Mouse (Mus musculus): ENCODE data around the gene Rnf149. TPM values are rescaled to one million over a fixed set of nuclear protein-coding genes. Genes with fewer than 3 reads are reported as not detected.

Rnf149 gene
- polyA plus RNA-seq, 1 experiment from 2014 or later, result 29.0 TPM

GRCm38 (mm10) chr1:39505600-39505999 is 71.6 kb downstream of the Rnf149 start:
- no peak for DNase-seq (ENCODE audit: low spot score)
- ATAC-seq (ENCODE audit: insufficient read depth, low FRiP score, low TSS enrichment), result no peak
- WGBS, result 80% methylated on average over 9 of the region's 9 CpGs

GRCm38 (mm10) chr1:39504261-39504660 is 72.9 kb downstream of the Rnf149 start:
- 16% methylated on average over 1 of the region's 1 CpGs for WGBS
- DNase-seq (ENCODE audit: low spot score), result no peak
- no peak for ATAC-seq (ENCODE audit: insufficient read depth, low FRiP score, low TSS enrichment)

More at GRCm38 (mm10) chr1:39505600-39505999, 71.6 kb downstream of the Rnf149 start:
- Histone ChIP-seq H3K27ac (ENCODE audit: low read depth, low read length) (no peak overlapping the region), H3K4me2 (ENCODE audit: low read depth) (no peak overlapping the region), H3K9me3 (ENCODE audit: control insufficient read depth, low read length) (no peaks in the 10 kb centered on the region), H3K4me3 (ENCODE audit: low read depth, low read length) (no peak overlapping the region), H3K27me3 (ENCODE audit: control insufficient read depth, insufficient read depth, low read length) (no peaks in the 10 kb centered on the region), H3K36me3 (ENCODE audit: control insufficient read depth, insufficient read depth, low read length) (no peaks in the 10 kb centered on the region), H3K9ac (ENCODE audit: low read length) (no peak overlapping the region), H3K4me1 (ENCODE audit: control insufficient read depth, insufficient read depth, low read length) (no peaks in the 10 kb centered on the region)

GRCm38 (mm10) chr1:39502817-39503633 is 74.2 kb downstream of the Rnf149 start:
- Histone ChIP-seq H3K9me3 (ENCODE audit: control insufficient read depth, low read length) (no peaks in the 10 kb centered on the region), H3K9ac (ENCODE audit: low read length) (no peak overlapping the region), H3K27me3 (ENCODE audit: control insufficient read depth, insufficient read depth, low read length) (no peaks in the 10 kb centered on the region), H3K4me3 (ENCODE audit: low read depth, low read length) (no peak overlapping the region), H3K36me3 (ENCODE audit: control insufficient read depth, insufficient read depth, low read length) (no peaks in the 10 kb centered on the region), H3K4me2 (ENCODE audit: low read depth) (no peak overlapping the region), H3K4me1 (ENCODE audit: control insufficient read depth, insufficient read depth, low read length) (no peaks in the 10 kb centered on the region), H3K27ac (ENCODE audit: low read depth, low read length) (no peak overlapping the region)
- DNase-seq (ENCODE audit: low spot score) (no peak), ATAC-seq (ENCODE audit: insufficient read depth, low FRiP score, low TSS enrichment) (no peak)
- WGBS, result 88% methylated on average over 17 of the region's 17 CpGs

More at GRCm38 (mm10) chr1:39504261-39504660, 72.9 kb downstream of the Rnf149 start:
- no peak overlapping the region for H3K4me3 ChIP-seq (ENCODE audit: low read depth, low read length)
- no peak overlapping the region for H3K9ac ChIP-seq (ENCODE audit: low read length)
- H3K36me3 ChIP-seq (ENCODE audit: control insufficient read depth, insufficient read depth, low read length), result no peaks in the 10 kb centered on the region
- no peaks in the 10 kb centered on the region for H3K27me3 ChIP-seq (ENCODE audit: control insufficient read depth, insufficient read depth, low read length)
- no peak overlapping the region for H3K4me2 ChIP-seq (ENCODE audit: low read depth)
- H3K4me1 ChIP-seq (ENCODE audit: control insufficient read depth, insufficient read depth, low read length), result no peaks in the 10 kb centered on the region
- H3K9me3 ChIP-seq (ENCODE audit: control insufficient read depth, low read length), result no peaks in the 10 kb centered on the region
- no peak overlapping the region for H3K27ac ChIP-seq (ENCODE audit: low read depth, low read length)

Other genes with a start within 250 kb of the Rnf149 start
- gene Rpl31, start 209.6 kb downstream of the Rnf149 start, polyA plus RNA-seq (2014; fragmentation: Nextera tagmentation; extraction: Ambion mirVana), result 451 and 507 TPM in 2 replicates
- gene Tbc1d8, start 98.7 kb downstream of the Rnf149 start, polyA plus RNA-seq (2014; fragmentation: Nextera tagmentation; extraction: Ambion mirVana), result 6.4 and 7.3 TPM in 2 replicates
- gene Cnot11, start 42.4 kb downstream of the Rnf149 start, polyA plus RNA-seq (2014; fragmentation: Nextera tagmentation; extraction: Ambion mirVana), result 29.9 and 33.5 TPM in 2 replicates
- 0.82 and 1.2 TPM in 2 replicates for gene Creg2, start 74.1 kb upstream of the Rnf149 start, polyA plus RNA-seq (2014; fragmentation: Nextera tagmentation; extraction: Ambion mirVana)
- 0.15 and 0.22 TPM in 2 replicates for gene Rfx8, start 143.6 kb upstream of the Rnf149 start, polyA plus RNA-seq (2014; fragmentation: Nextera tagmentation; extraction: Ambion mirVana)
- gene Gm3646, start 227.9 kb upstream of the Rnf149 start, polyA plus RNA-seq (2014; fragmentation: Nextera tagmentation; extraction: Ambion mirVana), result not detected in 2 replicates